Mouse (Mus musculus): ENCODE results near the gene Psd4. TPM values are rescaled to one million over a fixed set of nuclear protein-coding genes. Genes with fewer than 3 reads are reported as not detected.

The Psd4 gene
- polyA plus RNA-seq, 1 experiment from 2014 or later: 0.86 TPM

DNA sequence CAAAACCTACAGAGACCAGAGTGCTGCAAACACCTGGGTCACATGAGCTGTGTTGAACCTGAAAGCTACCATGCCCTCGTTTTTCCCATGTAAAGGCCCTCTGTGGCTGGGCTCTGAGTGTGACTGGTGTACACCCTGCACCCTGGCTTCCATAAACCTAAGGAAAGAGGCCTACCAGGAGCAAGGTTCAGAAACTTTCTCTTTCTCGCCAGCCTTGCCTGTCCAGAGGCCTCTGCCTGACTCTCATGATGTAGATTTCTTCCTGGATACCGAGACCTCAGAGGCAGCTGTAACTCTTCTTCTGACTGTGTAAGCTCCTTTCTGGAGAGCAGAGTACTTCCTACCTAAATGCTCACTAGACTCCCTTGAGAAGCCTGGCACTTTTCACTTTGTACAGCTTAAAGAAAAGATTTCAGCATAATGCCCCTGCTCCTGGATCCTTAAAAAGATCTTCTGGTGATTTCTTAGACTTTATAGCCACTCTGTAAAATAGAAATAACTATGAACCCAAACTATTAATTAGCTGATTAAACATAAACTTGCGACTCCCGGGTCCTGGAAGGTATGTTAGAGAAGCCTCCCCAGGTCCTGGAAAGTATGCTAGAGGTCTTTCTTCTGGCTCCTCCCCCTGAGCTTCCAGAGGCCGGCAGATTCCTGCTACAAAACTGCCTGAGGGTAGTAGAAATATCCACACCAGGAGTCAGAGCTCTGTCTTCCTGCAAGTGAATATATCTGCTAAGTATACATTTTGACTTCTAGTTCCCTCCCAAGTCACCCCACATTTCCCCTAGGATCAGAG, 87.9 kb downstream of the Psd4 start:
- Histone ChIP-seq H3K9me3 (no peaks in the 10 kb centered on the region), H3K4me1 (replicated peaks) (peaks cover 6% of the 10 kb centered on the region; the same call in 1 of the 2 replicates), H3K4me3 (no peak overlapping the region), H3K27me3 (ENCODE audit: insufficient read depth, poor library complexity, severe bottlenecking) (no peaks in the 10 kb centered on the region), H3K27ac (no peak overlapping the region), H3K36me3 (no peaks in the 10 kb centered on the region)
- DNase-seq (ENCODE audit: low spot score): no peak
- WGBS: 54% methylated on average over 6 of the region's 6 CpGs

DNA sequence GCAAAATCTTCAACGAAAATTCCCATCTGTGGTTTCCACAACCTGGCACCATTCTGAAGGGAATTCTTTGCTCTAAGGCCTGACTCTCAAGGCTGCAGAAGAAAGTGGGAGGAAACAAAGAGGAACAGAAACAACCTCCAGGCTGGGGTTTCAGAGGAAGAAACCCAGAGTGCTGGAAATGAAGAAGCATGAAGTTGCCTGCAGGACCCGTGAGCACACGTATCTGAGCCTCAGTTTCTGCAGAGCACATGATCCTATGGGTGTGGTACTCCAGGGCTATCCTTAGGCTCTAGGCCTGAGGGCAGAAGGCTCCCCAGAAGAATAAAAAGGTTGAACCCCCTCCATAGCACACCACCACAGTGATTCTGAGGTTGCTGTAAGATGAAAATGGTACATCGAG, 89.5 kb downstream of the Psd4 start:
- 89% methylated on average over 4 of the region's 4 CpGs for WGBS
- no peaks in the 10 kb centered on the region for H3K36me3 ChIP-seq
- no peaks in the 10 kb centered on the region for H3K27me3 ChIP-seq (ENCODE audit: insufficient read depth, poor library complexity, severe bottlenecking)
- H3K27ac ChIP-seq: no peak overlapping the region
- H3K9me3 ChIP-seq: no peaks in the 10 kb centered on the region
- H3K4me3 ChIP-seq: no peak overlapping the region
- DNase-seq (ENCODE audit: low spot score): no peak
- H3K4me1 ChIP-seq (replicated peaks): peaks cover 12% of the 10 kb centered on the region

DNA sequence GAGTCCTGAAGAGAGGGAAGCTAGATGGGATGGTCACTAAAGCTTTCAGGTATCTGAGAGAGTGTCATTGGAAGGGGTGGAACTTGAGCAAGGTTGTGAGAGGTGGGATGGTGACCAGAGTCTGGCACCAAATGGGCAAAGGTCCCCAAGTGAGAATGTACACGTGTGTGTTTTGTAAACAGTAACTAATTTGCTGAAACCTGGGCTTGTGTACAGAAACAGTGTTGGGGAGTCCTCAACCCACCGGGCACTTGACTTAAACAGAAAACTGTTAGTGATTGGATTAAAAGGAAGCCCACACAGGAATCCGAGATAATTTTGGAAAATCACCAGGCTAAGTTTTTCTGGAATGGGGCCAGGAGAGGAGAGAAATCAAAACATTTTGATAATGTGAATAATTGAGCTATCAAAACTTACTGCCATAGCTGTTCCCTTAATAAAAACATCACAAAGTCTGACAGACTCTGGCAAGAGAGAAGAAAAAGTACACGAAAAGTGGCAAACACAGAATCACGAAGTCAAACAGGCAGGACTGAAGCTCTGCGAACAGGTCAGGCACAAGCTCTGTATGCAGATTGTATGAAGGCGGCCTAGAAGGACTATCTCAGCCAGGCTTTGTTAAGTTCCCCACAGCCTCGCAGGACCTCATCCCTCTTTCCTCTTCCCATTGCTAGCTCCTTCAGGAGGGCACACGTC, 92.9 kb downstream of the Psd4 start:
- H3K27me3 ChIP-seq (ENCODE audit: insufficient read depth, poor library complexity, severe bottlenecking): no peaks in the 10 kb centered on the region
- H3K27ac ChIP-seq: no peak overlapping the region
- no peak overlapping the region for H3K4me3 ChIP-seq
- H3K36me3 ChIP-seq: no peaks in the 10 kb centered on the region
- no peaks in the 10 kb centered on the region for H3K9me3 ChIP-seq
- 46% methylated on average over 9 of the region's 9 CpGs for WGBS
- DNase-seq (ENCODE audit: low spot score): no peak
- peaks cover 8% of the 10 kb centered on the region; the same call in 1 of the 2 replicates for H3K4me1 ChIP-seq (replicated peaks)

GRCm38 (mm10) chr2:24460808-24461127, 93.4 kb downstream of the Psd4 start:
- Histone ChIP-seq H3K4me3 (no peak overlapping the region), H3K27ac (no peak overlapping the region), H3K9me3 (no peaks in the 10 kb centered on the region), H3K36me3 (no peaks in the 10 kb centered on the region), H3K27me3 (ENCODE audit: insufficient read depth, poor library complexity, severe bottlenecking) (no peaks in the 10 kb centered on the region), H3K4me1 (replicated peaks) (peaks cover 8% of the 10 kb centered on the region; the same call in 1 of the 2 replicates)
- DNase-seq (ENCODE audit: low spot score): no peak
- 13% methylated on average over 2 of the region's 2 CpGs for WGBS

Other genes starting within 250 kb of the Psd4 start
- gene Il1f8, start 214.4 kb upstream of the Psd4 start, polyA plus RNA-seq (2016; fragmentation: Nextera tagmentation; extraction: Ambion mirVana): not detected in 2 replicates
- not detected in 2 replicates for gene Il1f9, start 181.1 kb upstream of the Psd4 start, polyA plus RNA-seq (2016; fragmentation: Nextera tagmentation; extraction: Ambion mirVana)
- gene Il1f6, start 152.2 kb upstream of the Psd4 start, polyA plus RNA-seq (2016; fragmentation: Nextera tagmentation; extraction: Ambion mirVana): not detected in 2 replicates
- not detected in 2 replicates for gene Il1f5, start 90.6 kb upstream of the Psd4 start, polyA plus RNA-seq (2016; fragmentation: Nextera tagmentation; extraction: Ambion mirVana)
- gene Il1f10, start 76.4 kb upstream of the Psd4 start, polyA plus RNA-seq (2016; fragmentation: Nextera tagmentation; extraction: Ambion mirVana): not detected in 2 replicates
- gene Il1rn, start 30.7 kb upstream of the Psd4 start, polyA plus RNA-seq (2016; fragmentation: Nextera tagmentation; extraction: Ambion mirVana): 0.08 TPM in 1 of 2 replicates, not detected in the other
- 10.2 and 23.7 TPM in 2 replicates for gene Pax8, start 108.0 kb downstream of the Psd4 start, polyA plus RNA-seq (2016; fragmentation: Nextera tagmentation; extraction: Ambion mirVana)

All from hindbrain, embryonic 10.5 days (tissue).